In genomic region chr11:78213086-78213817, GRCm38 (mm10) we compare ENCODE assay signal across 18 mouse cellular contexts. TPM values are rescaled to one million over a fixed set of nuclear protein-coding genes. Genes with fewer than 3 reads are reported as not detected.
DNase-seq lines count a peak whose midpoint lies in the region; ATAC-seq and TF ChIP-seq lines count a peak whose summit lies in the region.
"Had no signal": no experiment of that assay in that cellular context is flagged by ENCODE, and none has a peak within 500 bp of the region (broad histone marks: within the 10 kb centered on the region; RNA-seq: fewer than 3 reads in every experiment).

No protein-coding gene starts in this region.

- H3K4me3 ChIP-seq in liver, embryonic 15.5 days (replicated peaks), result no peak overlapping the region
- H3K4me3 ChIP-seq in liver, embryonic 11.5 days (ENCODE audit: low read depth, low read length), result no peak overlapping the region
- H3K4me3 ChIP-seq in gastrocnemius, adult 2 months, result no peak overlapping the region
- H3K4me3 ChIP-seq in hindbrain, embryonic 11.5 days (ENCODE audit: low read depth, low read length), result no peak overlapping the region
- H3K4me3 ChIP-seq: embryonic facial prominence, embryonic 10.5 days; erythroblast, embryonic 14.5 days; midbrain, embryonic 12.5 days; myocyte had no signal

- intact Hi-C loops in gastrocnemius, adult 2 months (cut with DNase I), result no loop called here

- H3K9me3 ChIP-seq in liver, embryonic 15.5 days (replicated peaks), result no peaks in the 10 kb centered on the region
- no peaks in the 10 kb centered on the region for H3K9me3 ChIP-seq in liver, embryonic 11.5 days (ENCODE audit: control insufficient read depth, low read length)
- H3K9me3 ChIP-seq in hindbrain, embryonic 11.5 days (ENCODE audit: control insufficient read depth, low read length), result no peaks in the 10 kb centered on the region
- H3K9me3 ChIP-seq: embryonic facial prominence, embryonic 10.5 days; G1E; midbrain, embryonic 12.5 days had no signal

- 58% methylated on average over 14 of the region's 14 CpGs for WGBS in liver, embryonic 15.5 days (ENCODE audit: insufficient replicate concordance)
- 82% methylated on average over 14 of the region's 14 CpGs for WGBS in liver, embryonic 11.5 days
- WGBS in hindbrain, embryonic 11.5 days, result 97% methylated on average over 14 of the region's 14 CpGs

- peaks cover 99% of the 10 kb centered on the region for H3K36me3 ChIP-seq in liver, embryonic 15.5 days (replicated peaks)
- H3K36me3 ChIP-seq in liver, embryonic 11.5 days (ENCODE audit: control insufficient read depth, insufficient read depth, low read length), result peaks cover 73% of the 10 kb centered on the region
- peaks cover 40% of the 10 kb centered on the region for H3K36me3 ChIP-seq in hindbrain, embryonic 11.5 days (ENCODE audit: control insufficient read depth, insufficient read depth, low read length)

- H3K27me3 ChIP-seq in liver, embryonic 15.5 days, result no peaks in the 10 kb centered on the region
- no peaks in the 10 kb centered on the region for H3K27me3 ChIP-seq in liver, embryonic 11.5 days (replicated peaks; ENCODE audit: control insufficient read depth, insufficient read depth, low read length)
- no peaks in the 10 kb centered on the region for H3K27me3 ChIP-seq in hindbrain, embryonic 11.5 days (ENCODE audit: control insufficient read depth, insufficient read depth, low read length)
- H3K27me3 ChIP-seq: midbrain, embryonic 12.5 days had no signal

- 0 out of 2 replicates have a peak overlapping the region, but pooled peaks have one; percentile 14 for H3K27ac ChIP-seq in liver, embryonic 15.5 days (replicated peaks)
- H3K27ac ChIP-seq in liver, embryonic 11.5 days (ENCODE audit: low read depth, low read length), result no peak overlapping the region
- H3K27ac ChIP-seq in gastrocnemius, adult 2 months, result no peak overlapping the region
- no peak overlapping the region for H3K27ac ChIP-seq in hindbrain, embryonic 11.5 days (ENCODE audit: low read depth, low read length)
- H3K27ac ChIP-seq: embryonic facial prominence, embryonic 10.5 days; midbrain, embryonic 12.5 days had no signal

- no peak for DNase-seq in liver, embryonic 11.5 days (ENCODE audit: low spot score)
- DNase-seq in CD4-positive helper T cell, adult 2 months (ENCODE audit: low read depth, low spot score), result peak; percentile 26
- peak; percentile 34 for DNase-seq in induced T-regulatory cell, adult 2 months (ENCODE audit: low read depth)
- DNase-seq in gastrocnemius, adult 2 months, result no peak
- no peak for DNase-seq in adipocyte (ENCODE audit: low spot score)
- DNase-seq in hindbrain, embryonic 11.5 days (ENCODE audit: low spot score), result no peak
- DNase-seq: adrenal gland, postnatal 25 days; cerebellum, postnatal 14 days; right cerebral cortex, postnatal 14 days; thymus, postnatal 14 days had no signal

- H3K4me2 ChIP-seq in liver, embryonic 15.5 days, result no peak overlapping the region
- H3K4me2 ChIP-seq in liver, embryonic 11.5 days, result no peak overlapping the region
- H3K4me2 ChIP-seq in hindbrain, embryonic 11.5 days (replicated peaks; ENCODE audit: low read depth, low read length), result no peak overlapping the region
- H3K4me2 ChIP-seq: midbrain, embryonic 12.5 days had no signal

- TF ChIP-seq CTCF in gastrocnemius, adult 2 months (IDR thresholded peaks at IDR 0.05), result no peak

- ATAC-seq in liver, embryonic 15.5 days (ENCODE audit: insufficient read depth), result peak; percentile 31; the same call in 1 of the 2 replicates
- ATAC-seq in liver, embryonic 11.5 days (replicated peaks; ENCODE audit: low FRiP score), result no peak
- ATAC-seq in neutrophil, adult 5-6 weeks (ENCODE audit: extremely low read depth, insufficient number of reproducible peaks, low FRiP score, poor library complexity, severe bottlenecking), result peak; percentile 74
- ATAC-seq in hindbrain, embryonic 11.5 days (ENCODE audit: low FRiP score), result no peak
- ATAC-seq: forebrain, embryonic 16.5 days had no signal

- H3K9ac ChIP-seq in liver, embryonic 15.5 days, result no peak overlapping the region
- H3K9ac ChIP-seq in liver, embryonic 11.5 days (ENCODE audit: low read depth, low read length), result no peak overlapping the region
- H3K9ac ChIP-seq in hindbrain, embryonic 11.5 days (ENCODE audit: low read depth, low read length), result no peak overlapping the region
- H3K9ac ChIP-seq: midbrain, embryonic 12.5 days had no signal

- H3K4me1 ChIP-seq in liver, embryonic 15.5 days (replicated peaks), result no peaks in the 10 kb centered on the region
- no peaks in the 10 kb centered on the region for H3K4me1 ChIP-seq in liver, embryonic 11.5 days (replicated peaks; ENCODE audit: control insufficient read depth, insufficient read depth, low read length)
- no peaks in the 10 kb centered on the region for H3K4me1 ChIP-seq in hindbrain, embryonic 11.5 days (replicated peaks; ENCODE audit: control insufficient read depth, insufficient read depth, low read length)
- H3K4me1 ChIP-seq: embryonic facial prominence, embryonic 10.5 days; midbrain, embryonic 12.5 days had no signal

RNA-seq across cellular contexts. Expression of gene Proca1, which starts 20.1 kb away (rescaled TPM):
- 0.24 and 0.55 TPM in 2 replicates for polyA plus RNA-seq in liver, embryonic 15.5 days (2015; fragmentation: Nextera tagmentation; extraction: Ambion mirVana)
- 1.6 and 2.5 TPM in 2 replicates for polyA plus RNA-seq in liver, embryonic 11.5 days (2014; fragmentation: Nextera tagmentation; extraction: Ambion mirVana)
- 0.74 TPM in 1 of 2 replicates, not detected in the other for total RNA-seq in neutrophil, adult 5-6 weeks (2017)
- total RNA-seq in gastrocnemius, adult 2 months (2021), result under 1 TPM in 1 of 2 experiments, not detected in 1; 0.81 TPM
- polyA plus RNA-seq in hindbrain, embryonic 11.5 days (2014; fragmentation: Nextera tagmentation; extraction: Ambion mirVana), result 1.0 and 1.2 TPM in 2 replicates
- polyA plus RNA-seq: erythroblast, embryonic 14.5 days; G1E had no signal

RNA-seq across cellular contexts. Expression of gene Rab34, which starts 25.0 kb away (rescaled TPM):
- 15.2 and 16.3 TPM in 2 replicates for polyA plus RNA-seq in liver, embryonic 15.5 days (2015; fragmentation: Nextera tagmentation; extraction: Ambion mirVana)
- polyA plus RNA-seq in liver, embryonic 11.5 days (2014; fragmentation: Nextera tagmentation; extraction: Ambion mirVana), result 42.6 and 45.3 TPM in 2 replicates
- not detected in 2 replicates for total RNA-seq in neutrophil, adult 5-6 weeks (2017)
- 1 to 10 TPM; 3.3 to 4.6 TPM for total RNA-seq in gastrocnemius, adult 2 months (2021)
- polyA plus RNA-seq in hindbrain, embryonic 11.5 days (2014; fragmentation: Nextera tagmentation; extraction: Ambion mirVana), result 57.7 and 69.3 TPM in 2 replicates

RNA-seq across cellular contexts. Expression of gene Rpl23a, which starts 29.9 kb away (rescaled TPM):
- 569 and 671 TPM in 2 replicates for polyA plus RNA-seq in liver, embryonic 15.5 days (2015; fragmentation: Nextera tagmentation; extraction: Ambion mirVana)
- polyA plus RNA-seq in liver, embryonic 11.5 days (2014; fragmentation: Nextera tagmentation; extraction: Ambion mirVana), result 1,588 and 1,766 TPM in 2 replicates
- total RNA-seq in neutrophil, adult 5-6 weeks (2017), result 1,363 and 1,388 TPM in 2 replicates
- total RNA-seq in gastrocnemius, adult 2 months (2021), result 100 to 1,000 TPM; 760 to 970 TPM
- 1,168 and 1,191 TPM in 2 replicates for polyA plus RNA-seq in hindbrain, embryonic 11.5 days (2014; fragmentation: Nextera tagmentation; extraction: Ambion mirVana)

RNA-seq across cellular contexts. Expression of gene Sdf2, which starts 32.3 kb away (rescaled TPM):
- polyA plus RNA-seq in liver, embryonic 15.5 days (2015; fragmentation: Nextera tagmentation; extraction: Ambion mirVana), result 29.0 and 33.7 TPM in 2 replicates
- 47.4 and 48.7 TPM in 2 replicates for polyA plus RNA-seq in liver, embryonic 11.5 days (2014; fragmentation: Nextera tagmentation; extraction: Ambion mirVana)
- 40.2 and 48.6 TPM in 2 replicates for total RNA-seq in neutrophil, adult 5-6 weeks (2017)
- total RNA-seq in gastrocnemius, adult 2 months (2021), result 10 to 100 TPM; 47.3 to 48.0 TPM
- 60.6 and 60.8 TPM in 2 replicates for polyA plus RNA-seq in hindbrain, embryonic 11.5 days (2014; fragmentation: Nextera tagmentation; extraction: Ambion mirVana)

RNA-seq across cellular contexts. Expression of gene Supt6, which starts 32.5 kb away (rescaled TPM):
- polyA plus RNA-seq in liver, embryonic 15.5 days (2015; fragmentation: Nextera tagmentation; extraction: Ambion mirVana), result 9.5 and 9.8 TPM in 2 replicates
- 30.9 and 32.9 TPM in 2 replicates for polyA plus RNA-seq in liver, embryonic 11.5 days (2014; fragmentation: Nextera tagmentation; extraction: Ambion mirVana)
- total RNA-seq in neutrophil, adult 5-6 weeks (2017), result 53.5 and 61.2 TPM in 2 replicates
- total RNA-seq in gastrocnemius, adult 2 months (2021), result 10 to 100 TPM; 30.3 to 33.7 TPM
- polyA plus RNA-seq in hindbrain, embryonic 11.5 days (2014; fragmentation: Nextera tagmentation; extraction: Ambion mirVana), result 26.1 and 26.2 TPM in 2 replicates

Comparison
In these comparisons a context has a peak if more than half of its experiments do, and no peak if none do; other contexts are left out.
1. ATAC-seq: peak in liver, embryonic 15.5 days (single experiment) and neutrophil, adult 5-6 weeks (single experiment); none in liver, embryonic 11.5 days (single experiment) and hindbrain, embryonic 11.5 days (single experiment).
2. DNase-seq: peak in CD4-positive helper T cell, adult 2 months (single experiment) and induced T-regulatory cell, adult 2 months (single experiment); none in liver, embryonic 11.5 days (single experiment), gastrocnemius, adult 2 months (single experiment), adipocyte (single experiment) and hindbrain, embryonic 11.5 days (single experiment).